Mouse (Mus musculus): Measurements from ENCODE around the gene Sfxn2. TPM values are rescaled to one million over a fixed set of nuclear protein-coding genes. Genes with fewer than 3 reads are reported as not detected.
A peak's percentile ranks its signal among the peaks of the same experiment; 100 is the strongest.

Gene Sfxn2
- total and polyA plus RNA-seq, 2 experiments from 2014 or later, result 10.2 to 12.0 TPM

- Histone ChIP-seq H3K27ac (no peak overlapping the region), H3K4me1 (ENCODE audit: insufficient read depth, low read length) (no peaks in the 10 kb centered on the region), H3K36me3 (ENCODE audit: insufficient read depth, low read length) (peaks cover 12% of the 10 kb centered on the region; the same call in 1 of the 2 replicates), H3K4me3 (ENCODE audit: low read length) (no peak overlapping the region), H3K27me3 (ENCODE audit: insufficient read depth, low read length) (no peaks in the 10 kb centered on the region), H3K4me2 (ENCODE audit: low read depth, low read length) (no peak overlapping the region), H3K9me3 (ENCODE audit: low read length) (no peaks in the 10 kb centered on the region), H3K9ac (replicated peaks; ENCODE audit: low read length) (no peak overlapping the region)
- peak; percentile 69 for TF ChIP-seq CTCF (IDR thresholded peaks at IDR 0.05; ENCODE audit: low read depth)
- ATAC-seq, result no peak
- DNase-seq (ENCODE audit: low spot score), result peak; percentile 50
- WGBS, result 63% methylated on average over 7 of the region's 7 CpGs
Observed at GRCm38 (mm10) chr19:46607424-46607823, 34.3 kb downstream of the Sfxn2 start.

DNA sequence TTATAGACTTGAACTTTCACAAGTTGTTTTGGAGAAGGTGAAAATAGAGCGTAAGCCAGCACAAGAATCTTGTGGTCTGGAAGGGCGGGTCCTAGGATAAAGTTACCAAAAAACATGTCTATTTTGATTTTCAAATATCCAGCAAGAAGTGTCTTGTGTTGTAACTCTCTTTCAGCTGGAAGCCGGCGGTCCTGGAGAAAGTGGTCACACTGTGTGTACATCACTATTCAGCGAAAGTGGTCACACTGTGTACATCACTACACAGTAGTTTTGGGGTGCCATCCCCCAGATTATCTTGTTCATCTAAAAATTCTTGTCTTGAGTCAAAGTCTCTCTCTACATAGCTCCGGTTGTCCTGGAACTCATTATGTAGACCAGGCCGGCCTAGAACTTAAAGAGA is 35.0 kb downstream of the Sfxn2 start:
- 97% methylated on average over 7 of the region's 7 CpGs for WGBS
- Histone ChIP-seq H3K9me3 (ENCODE audit: low read length) (no peaks in the 10 kb centered on the region), H3K27ac (no peak overlapping the region), H3K36me3 (ENCODE audit: insufficient read depth, low read length) (peaks cover 14% of the 10 kb centered on the region; the same call in 1 of the 2 replicates), H3K4me1 (ENCODE audit: insufficient read depth, low read length) (no peaks in the 10 kb centered on the region), H3K27me3 (ENCODE audit: insufficient read depth, low read length) (no peaks in the 10 kb centered on the region), H3K9ac (replicated peaks; ENCODE audit: low read length) (no peak overlapping the region), H3K4me2 (ENCODE audit: low read depth, low read length) (no peak overlapping the region), H3K4me3 (ENCODE audit: low read length) (no peak overlapping the region)
- DNase-seq (ENCODE audit: low spot score) (no peak), ATAC-seq (no peak)
- no peak for TF ChIP-seq CTCF (IDR thresholded peaks at IDR 0.05; ENCODE audit: low read depth)

GRCm38 (mm10) chr19:46616378-46616777 is 43.2 kb downstream of the Sfxn2 start:
- ATAC-seq, result no peak
- 86% methylated on average over 11 of the region's 11 CpGs for WGBS
- H3K4me1 ChIP-seq (ENCODE audit: insufficient read depth, low read length), result peaks cover 14% of the 10 kb centered on the region; the same call in 1 of the 2 replicates

DNA sequence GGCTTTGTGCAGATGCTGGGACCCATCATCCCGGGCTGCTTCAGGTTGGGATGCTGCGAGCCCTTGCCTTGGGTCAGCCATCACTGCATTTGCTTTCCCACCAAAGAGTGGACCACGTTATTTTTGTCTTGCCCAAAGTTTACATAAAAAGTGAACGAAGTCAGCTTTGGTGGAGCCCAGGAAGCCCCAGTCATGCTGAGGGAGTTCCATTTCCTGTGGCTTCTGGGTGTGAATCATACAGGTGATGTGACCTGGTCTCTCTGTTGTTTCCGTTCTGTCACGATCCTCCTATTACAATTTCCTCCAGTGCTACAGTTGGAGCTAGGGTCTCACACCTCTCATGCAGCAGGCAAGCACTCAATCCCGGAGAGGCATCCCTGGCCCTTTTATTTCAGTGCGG is 44.2 kb downstream of the Sfxn2 start:
- no peak overlapping the region for H3K27ac ChIP-seq
- H3K9me3 ChIP-seq (ENCODE audit: low read length), result no peaks in the 10 kb centered on the region
- WGBS, result 85% methylated on average over 8 of the region's 8 CpGs
- H3K4me3 ChIP-seq (ENCODE audit: low read length), result no peak overlapping the region
- H3K4me2 ChIP-seq (ENCODE audit: low read depth, low read length), result no peak overlapping the region
- H3K27me3 ChIP-seq (ENCODE audit: insufficient read depth, low read length), result no peaks in the 10 kb centered on the region
- peaks cover 15% of the 10 kb centered on the region; the same call in 1 of the 2 replicates for H3K4me1 ChIP-seq (ENCODE audit: insufficient read depth, low read length)
- TF ChIP-seq CTCF (IDR thresholded peaks at IDR 0.05; ENCODE audit: low read depth), result no peak
- H3K9ac ChIP-seq (replicated peaks; ENCODE audit: low read length), result no peak overlapping the region
- peaks cover 10% of the 10 kb centered on the region; the same call in 1 of the 2 replicates for H3K36me3 ChIP-seq (ENCODE audit: insufficient read depth, low read length)
- no peak for ATAC-seq
- no peak for DNase-seq (ENCODE audit: low spot score)

More at GRCm38 (mm10) chr19:46616378-46616777, 43.2 kb downstream of the Sfxn2 start:
- Histone ChIP-seq H3K36me3 (ENCODE audit: insufficient read depth, low read length) (peaks cover 10% of the 10 kb centered on the region; the same call in 1 of the 2 replicates), H3K9ac (replicated peaks; ENCODE audit: low read length) (no peak overlapping the region), H3K4me2 (ENCODE audit: low read depth, low read length) (no peak overlapping the region), H3K27ac (no peak overlapping the region), H3K4me3 (ENCODE audit: low read length) (no peak overlapping the region), H3K27me3 (ENCODE audit: insufficient read depth, low read length) (no peaks in the 10 kb centered on the region), H3K9me3 (ENCODE audit: low read length) (no peaks in the 10 kb centered on the region)
- TF ChIP-seq CTCF (IDR thresholded peaks at IDR 0.05; ENCODE audit: low read depth), result no peak
- DNase-seq (ENCODE audit: low spot score), result no peak

DNA sequence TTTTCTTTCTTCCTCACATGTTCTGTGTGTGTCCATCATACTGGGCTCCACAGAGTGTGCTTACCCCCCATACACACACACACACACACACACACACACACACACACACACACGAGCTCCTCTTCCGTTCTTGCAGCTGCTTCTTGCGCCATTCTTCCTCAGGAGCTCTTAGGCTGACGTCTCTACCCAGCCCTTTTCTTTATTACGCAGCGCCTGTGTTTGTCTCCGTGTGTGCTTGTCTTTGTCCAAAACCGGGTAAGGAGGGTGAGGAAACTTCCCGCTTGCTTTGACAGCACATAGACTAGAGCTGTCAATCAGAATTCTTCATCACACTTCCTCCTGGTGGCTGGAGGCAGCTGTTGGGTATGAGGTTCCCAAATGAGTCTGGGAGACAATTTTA is 45.2 kb downstream of the Sfxn2 start:
- Histone ChIP-seq H3K27ac (no peak overlapping the region), H3K9me3 (ENCODE audit: low read length) (no peaks in the 10 kb centered on the region), H3K36me3 (ENCODE audit: insufficient read depth, low read length) (peaks cover 7% of the 10 kb centered on the region; the same call in 1 of the 2 replicates), H3K9ac (replicated peaks; ENCODE audit: low read length) (no peak overlapping the region), H3K4me2 (ENCODE audit: low read depth, low read length) (no peak overlapping the region), H3K27me3 (ENCODE audit: insufficient read depth, low read length) (no peaks in the 10 kb centered on the region), H3K4me3 (ENCODE audit: low read length) (no peak overlapping the region), H3K4me1 (ENCODE audit: insufficient read depth, low read length) (peaks cover 19% of the 10 kb centered on the region; the same call in 1 of the 2 replicates)
- no peak for TF ChIP-seq CTCF (IDR thresholded peaks at IDR 0.05; ENCODE audit: low read depth)
- DNase-seq (ENCODE audit: low spot score) (peak; percentile 16), ATAC-seq (no peak)
- 53% methylated on average over 9 of the region's 9 CpGs for WGBS

DNA sequence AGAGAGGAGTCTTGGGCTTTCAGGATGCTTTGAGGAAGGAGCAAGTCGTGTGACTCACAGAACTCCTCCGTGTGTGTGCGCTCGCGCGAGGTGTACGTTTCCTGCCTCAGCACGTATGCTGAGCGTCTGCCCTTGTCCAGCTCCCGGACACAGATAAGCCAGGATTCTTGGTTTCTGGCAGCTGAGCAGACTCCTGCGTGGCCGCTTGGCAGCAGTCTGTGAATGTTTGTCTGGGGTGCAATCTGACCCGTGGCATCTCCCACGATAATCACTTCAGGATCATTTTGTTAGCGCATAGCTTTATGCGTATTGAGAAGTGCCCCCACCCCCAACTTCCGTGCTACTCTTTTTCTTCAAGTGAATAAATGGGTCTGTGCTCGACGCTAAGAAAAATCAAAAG is 45.8 kb downstream of the Sfxn2 start:
- TF ChIP-seq CTCF (IDR thresholded peaks at IDR 0.05; ENCODE audit: low read depth), result no peak
- WGBS, result 46% methylated on average over 19 of the region's 19 CpGs
- ATAC-seq (no peak), DNase-seq (ENCODE audit: low spot score) (no peak)
- Histone ChIP-seq H3K4me2 (ENCODE audit: low read depth, low read length) (no peak overlapping the region), H3K27me3 (ENCODE audit: insufficient read depth, low read length) (no peaks in the 10 kb centered on the region), H3K9ac (replicated peaks; ENCODE audit: low read length) (no peak overlapping the region), H3K4me1 (ENCODE audit: insufficient read depth, low read length) (peaks cover 23% of the 10 kb centered on the region), H3K36me3 (ENCODE audit: insufficient read depth, low read length) (0 out of 2 replicates have a peak, but pooled peaks cover under 1% of the 10 kb centered on the region), H3K4me3 (ENCODE audit: low read length) (no peak overlapping the region), H3K9me3 (ENCODE audit: low read length) (no peaks in the 10 kb centered on the region), H3K27ac (no peak overlapping the region)

- Histone ChIP-seq H3K9me3 (ENCODE audit: low read length) (no peaks in the 10 kb centered on the region), H3K9ac (replicated peaks; ENCODE audit: low read length) (no peak overlapping the region), H3K4me2 (ENCODE audit: low read depth, low read length) (no peak overlapping the region), H3K27me3 (ENCODE audit: insufficient read depth, low read length) (no peaks in the 10 kb centered on the region), H3K4me1 (ENCODE audit: insufficient read depth, low read length) (peaks cover 28% of the 10 kb centered on the region), H3K4me3 (ENCODE audit: low read length) (no peak overlapping the region), H3K36me3 (ENCODE audit: insufficient read depth, low read length) (no peaks in the 10 kb centered on the region), H3K27ac (no peak overlapping the region)
- 88% methylated on average over 6 of the region's 6 CpGs for WGBS
- DNase-seq (ENCODE audit: low spot score), result no peak
- no peak for TF ChIP-seq CTCF (IDR thresholded peaks at IDR 0.05; ENCODE audit: low read depth)
- ATAC-seq, result no peak
Observed at GRCm38 (mm10) chr19:46619518-46619917, 46.4 kb downstream of the Sfxn2 start.

Data from hindbrain, postnatal 0 days (tissue).